Mouse (Mus musculus) adrenal gland, postnatal 25 days (tissue): ENCODE measurements around the gene Ccne1. TPM values are rescaled to one million over a fixed set of nuclear protein-coding genes. Genes with fewer than 3 reads are reported as not detected.

Experiments
- total RNA-seq: library from RNA; stranded (reverse); gene quantifications from 2 replicates; pipeline ENCODE4 v1.2.3, GENCODE M21; 2021

The Ccne1 gene
- total RNA-seq, 1 experiment from 2014 or later, result 4.3 TPM

Other genes starting within 250 kb of the Ccne1 start
- gene Uri1, start 84.0 kb downstream of the Ccne1 start, total RNA-seq, result 49.6 and 52.6 TPM in 2 replicates
- 31.1 and 39.9 TPM in 2 replicates for gene 1600014C10Rik, start 75.7 kb upstream of the Ccne1 start, total RNA-seq
- 1.9 and 2.2 TPM in 2 replicates for gene Plekhf1, start 120.5 kb upstream of the Ccne1 start, total RNA-seq
- 45.8 and 60.1 TPM in 2 replicates for gene Pop4, start 163.9 kb upstream of the Ccne1 start, total RNA-seq